Mouse (Mus musculus): ENCODE results near the gene Slc6a12. TPM values are rescaled to one million over a fixed set of nuclear protein-coding genes. Genes with fewer than 3 reads are reported as not detected.

Gene Slc6a12
- polyA plus RNA-seq, 1 experiment from 2014 or later = not detected

DNA sequence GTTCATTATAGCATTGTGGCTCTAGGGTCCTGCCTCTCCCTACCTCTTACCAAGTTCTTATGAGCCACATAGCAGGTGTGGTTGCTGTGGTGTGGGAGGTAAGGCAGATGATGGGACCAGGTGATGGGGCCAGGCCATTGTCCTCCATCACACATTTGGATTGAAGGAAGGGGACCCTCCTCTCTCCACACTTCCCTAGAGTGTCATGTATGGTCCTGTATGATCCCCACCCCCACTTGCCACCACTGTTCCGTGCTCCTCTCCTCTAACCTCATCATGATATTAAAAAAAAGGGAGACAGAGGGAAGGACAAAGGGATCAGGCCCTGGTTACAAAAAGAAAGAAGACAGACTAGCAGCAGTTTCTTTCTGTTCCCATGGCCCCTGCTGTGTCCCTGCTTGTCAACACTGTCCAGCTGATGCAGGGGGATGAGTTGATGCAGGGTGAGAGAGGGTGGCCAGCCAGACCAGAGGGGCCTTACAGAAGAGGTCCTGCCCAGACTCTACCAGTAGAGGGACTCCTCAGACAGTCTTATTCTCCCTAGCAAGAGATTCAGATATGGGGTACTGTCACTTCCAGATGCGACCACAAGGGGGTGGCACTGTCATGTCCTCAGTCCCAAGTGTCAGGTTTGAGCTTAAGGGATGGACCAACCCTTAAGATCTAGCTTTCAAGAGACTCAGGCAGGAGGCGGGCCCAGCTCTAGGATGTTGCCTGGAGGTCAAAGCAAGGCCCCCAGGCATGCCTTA, 4.9 kb upstream of the Slc6a12 start:
- no peak overlapping the region for H3K27ac ChIP-seq (ENCODE audit: low read length)
- H3K27me3 ChIP-seq (ENCODE audit: control insufficient read depth, insufficient read depth, low read depth, low read length) = no peaks in the 10 kb centered on the region
- no peak overlapping the region for H3K9ac ChIP-seq (ENCODE audit: low read length)
- peak; percentile 64 for ATAC-seq (ENCODE audit: low read depth)
- H3K4me3 ChIP-seq (ENCODE audit: low read length) = no peak overlapping the region
- H3K4me1 ChIP-seq (replicated peaks; ENCODE audit: control insufficient read depth, insufficient read depth, low read length) = 0 out of 2 replicates have a peak, but pooled peaks cover 3% of the 10 kb centered on the region
- no peaks in the 10 kb centered on the region for H3K9me3 ChIP-seq (ENCODE audit: control insufficient read depth, low read length)
- H3K36me3 ChIP-seq (ENCODE audit: control insufficient read depth, insufficient read depth, low read length) = no peaks in the 10 kb centered on the region
- WGBS = 30% methylated on average over 3 of the region's 3 CpGs
- no peak overlapping the region for H3K4me2 ChIP-seq (ENCODE audit: low read depth, low read length)

DNA sequence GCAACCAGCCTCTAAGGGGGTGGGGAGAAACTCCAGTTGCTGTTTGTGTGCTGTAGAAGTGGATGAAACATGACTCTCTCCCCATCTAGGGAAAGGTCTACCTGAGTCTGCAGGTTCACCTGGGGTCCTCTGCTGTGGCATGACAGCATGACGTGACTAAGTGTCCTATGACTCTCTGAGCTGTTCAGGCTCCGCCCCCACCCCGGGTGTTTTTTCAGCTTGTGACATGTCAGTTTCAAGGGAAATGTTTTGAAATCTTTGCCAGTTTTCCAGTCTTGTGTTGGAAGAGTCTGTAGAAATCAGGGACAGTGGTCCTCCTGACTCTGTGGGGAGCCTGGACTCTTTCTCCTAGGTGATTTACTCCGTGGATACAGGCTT, 4.4 kb upstream of the Slc6a12 start:
- H3K4me2 ChIP-seq (ENCODE audit: low read depth, low read length) = no peak overlapping the region
- H3K27me3 ChIP-seq (ENCODE audit: control insufficient read depth, insufficient read depth, low read depth, low read length) = no peaks in the 10 kb centered on the region
- H3K9ac ChIP-seq (ENCODE audit: low read length) = no peak overlapping the region
- WGBS = 32% methylated on average over 4 of the region's 4 CpGs
- no peak overlapping the region for H3K27ac ChIP-seq (ENCODE audit: low read length)
- H3K36me3 ChIP-seq (ENCODE audit: control insufficient read depth, insufficient read depth, low read length) = no peaks in the 10 kb centered on the region
- 0 out of 2 replicates have a peak, but pooled peaks cover 3% of the 10 kb centered on the region for H3K4me1 ChIP-seq (replicated peaks; ENCODE audit: control insufficient read depth, insufficient read depth, low read length)
- H3K9me3 ChIP-seq (ENCODE audit: control insufficient read depth, low read length) = no peaks in the 10 kb centered on the region
- ATAC-seq (ENCODE audit: low read depth) = peak; percentile 7; the same call in 1 of the 2 replicates
- no peak overlapping the region for H3K4me3 ChIP-seq (ENCODE audit: low read length)

DNA sequence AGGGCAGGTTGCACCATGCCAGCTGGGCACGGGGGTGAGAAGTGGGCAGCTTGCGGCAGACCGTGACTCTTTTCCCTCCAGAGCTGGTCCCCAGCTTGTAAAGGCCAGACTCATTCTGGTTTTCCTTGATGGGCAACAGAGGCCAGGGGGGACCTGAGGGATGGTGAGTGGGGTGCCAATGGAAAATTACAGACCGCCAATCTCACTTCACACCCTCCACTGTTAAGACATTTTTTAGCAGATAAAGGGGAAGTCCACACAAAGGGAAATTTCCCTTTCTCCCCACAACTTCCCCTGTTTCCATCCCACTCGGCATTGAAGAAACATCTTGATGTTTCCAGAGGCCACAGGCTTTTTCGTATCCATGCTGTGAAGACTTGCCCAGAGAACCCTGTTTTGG, 1.2 kb upstream of the Slc6a12 start:
- no peak for ATAC-seq (ENCODE audit: low read depth)
- peaks cover 9% of the 10 kb centered on the region for H3K4me1 ChIP-seq (replicated peaks; ENCODE audit: control insufficient read depth, insufficient read depth, low read length)
- WGBS = 77% methylated on average over 6 of the region's 6 CpGs
- H3K9ac ChIP-seq (ENCODE audit: low read length) = no peak overlapping the region
- no peak overlapping the region for H3K4me2 ChIP-seq (ENCODE audit: low read depth, low read length)
- no peaks in the 10 kb centered on the region for H3K9me3 ChIP-seq (ENCODE audit: control insufficient read depth, low read length)
- no peak overlapping the region for H3K4me3 ChIP-seq (ENCODE audit: low read length)
- no peak overlapping the region for H3K27ac ChIP-seq (ENCODE audit: low read length)
- no peaks in the 10 kb centered on the region for H3K27me3 ChIP-seq (ENCODE audit: control insufficient read depth, insufficient read depth, low read depth, low read length)
- no peaks in the 10 kb centered on the region for H3K36me3 ChIP-seq (ENCODE audit: control insufficient read depth, insufficient read depth, low read length)

DNA sequence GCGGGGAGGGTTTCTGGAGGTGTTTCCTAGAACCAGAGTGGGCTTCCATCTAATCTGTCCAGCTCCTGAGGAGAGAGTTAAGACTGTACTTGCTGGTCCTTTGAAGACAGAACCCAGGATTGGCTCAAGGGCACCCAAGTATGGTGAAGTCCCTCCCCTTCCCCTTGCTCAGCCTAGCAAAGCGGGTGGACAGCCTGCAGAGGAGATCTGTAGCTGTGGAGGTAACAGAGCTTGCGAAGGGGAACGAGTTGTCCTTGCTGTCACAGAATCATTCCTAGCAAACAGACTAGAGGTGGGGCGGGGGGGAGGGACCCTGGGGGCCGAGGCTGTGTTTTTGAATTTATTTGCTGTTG, 871 bp downstream of the Slc6a12 start:
- Histone ChIP-seq H3K27ac (ENCODE audit: low read length) (no peak overlapping the region), H3K4me1 (replicated peaks; ENCODE audit: control insufficient read depth, insufficient read depth, low read length) (peaks cover 6% of the 10 kb centered on the region), H3K4me2 (ENCODE audit: low read depth, low read length) (no peak overlapping the region), H3K4me3 (ENCODE audit: low read length) (no peak overlapping the region), H3K9me3 (ENCODE audit: control insufficient read depth, low read length) (no peaks in the 10 kb centered on the region), H3K36me3 (ENCODE audit: control insufficient read depth, insufficient read depth, low read length) (no peaks in the 10 kb centered on the region), H3K9ac (ENCODE audit: low read length) (no peak overlapping the region), H3K27me3 (ENCODE audit: control insufficient read depth, insufficient read depth, low read depth, low read length) (no peaks in the 10 kb centered on the region)
- ATAC-seq (ENCODE audit: low read depth) = no peak
- 49% methylated on average over 6 of the region's 6 CpGs for WGBS

DNA sequence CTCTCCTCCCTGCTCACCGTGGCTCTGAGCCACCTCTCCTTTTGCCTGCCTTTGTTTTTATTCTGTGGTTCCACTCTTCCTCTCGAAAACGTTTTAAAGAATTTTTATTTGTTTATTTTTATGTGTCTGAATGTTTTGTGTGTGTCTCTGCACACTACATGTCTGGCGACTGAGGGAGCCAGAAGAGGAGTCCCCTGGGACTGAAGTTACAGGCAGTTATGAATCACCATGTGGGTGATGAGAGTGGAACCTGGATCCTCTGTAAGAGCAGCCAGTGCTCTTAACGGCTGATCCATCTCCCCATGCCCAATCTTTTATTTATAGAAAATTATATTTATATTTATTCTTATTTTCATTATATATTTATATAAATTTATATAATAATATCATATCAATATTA, 1.5 kb downstream of the Slc6a12 start:
- WGBS = 36% methylated on average over 5 of the region's 5 CpGs
- no peak for ATAC-seq (ENCODE audit: low read depth)

DNA sequence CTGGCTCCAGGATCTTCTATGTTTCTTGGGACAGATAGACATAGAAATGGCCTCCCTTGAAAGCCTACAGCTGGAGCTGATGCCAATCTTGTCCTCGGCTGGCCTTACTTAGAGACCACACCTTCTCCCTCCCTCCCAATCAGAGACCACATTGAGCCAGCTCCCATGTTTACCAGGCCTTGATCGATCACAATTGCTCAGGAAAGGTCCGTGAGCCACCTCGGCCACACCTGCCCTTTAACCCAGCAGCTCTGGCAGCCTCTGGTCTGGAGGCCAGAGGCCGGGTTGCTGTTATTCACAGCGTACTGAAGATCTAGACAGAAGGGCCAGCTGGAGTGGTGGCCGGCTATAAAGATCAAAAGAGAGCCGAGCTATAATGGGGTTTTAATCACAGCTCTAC, 3.6 kb downstream of the Slc6a12 start:
- H3K4me3 ChIP-seq (ENCODE audit: low read length) = no peak overlapping the region
- H3K4me1 ChIP-seq (replicated peaks; ENCODE audit: control insufficient read depth, insufficient read depth, low read length) = peaks cover 6% of the 10 kb centered on the region
- H3K9ac ChIP-seq (ENCODE audit: low read length) = no peak overlapping the region
- no peaks in the 10 kb centered on the region for H3K9me3 ChIP-seq (ENCODE audit: control insufficient read depth, low read length)
- H3K36me3 ChIP-seq (ENCODE audit: control insufficient read depth, insufficient read depth, low read length) = no peaks in the 10 kb centered on the region
- no peaks in the 10 kb centered on the region for H3K27me3 ChIP-seq (ENCODE audit: control insufficient read depth, insufficient read depth, low read depth, low read length)
- no peak overlapping the region for H3K27ac ChIP-seq (ENCODE audit: low read length)
- ATAC-seq (ENCODE audit: low read depth) = no peak
- no peak overlapping the region for H3K4me2 ChIP-seq (ENCODE audit: low read depth, low read length)
- 28% methylated on average over 8 of the region's 8 CpGs for WGBS

More for the DNA sequence above, 1.5 kb downstream of the Slc6a12 start:
- H3K9ac ChIP-seq (ENCODE audit: low read length) = no peak overlapping the region
- no peak overlapping the region for H3K4me2 ChIP-seq (ENCODE audit: low read depth, low read length)
- no peak overlapping the region for H3K27ac ChIP-seq (ENCODE audit: low read length)
- no peak overlapping the region for H3K4me3 ChIP-seq (ENCODE audit: low read length)
- no peaks in the 10 kb centered on the region for H3K27me3 ChIP-seq (ENCODE audit: control insufficient read depth, insufficient read depth, low read depth, low read length)
- no peaks in the 10 kb centered on the region for H3K9me3 ChIP-seq (ENCODE audit: control insufficient read depth, low read length)
- peaks cover 6% of the 10 kb centered on the region for H3K4me1 ChIP-seq (replicated peaks; ENCODE audit: control insufficient read depth, insufficient read depth, low read length)
- no peaks in the 10 kb centered on the region for H3K36me3 ChIP-seq (ENCODE audit: control insufficient read depth, insufficient read depth, low read length)

DNA sequence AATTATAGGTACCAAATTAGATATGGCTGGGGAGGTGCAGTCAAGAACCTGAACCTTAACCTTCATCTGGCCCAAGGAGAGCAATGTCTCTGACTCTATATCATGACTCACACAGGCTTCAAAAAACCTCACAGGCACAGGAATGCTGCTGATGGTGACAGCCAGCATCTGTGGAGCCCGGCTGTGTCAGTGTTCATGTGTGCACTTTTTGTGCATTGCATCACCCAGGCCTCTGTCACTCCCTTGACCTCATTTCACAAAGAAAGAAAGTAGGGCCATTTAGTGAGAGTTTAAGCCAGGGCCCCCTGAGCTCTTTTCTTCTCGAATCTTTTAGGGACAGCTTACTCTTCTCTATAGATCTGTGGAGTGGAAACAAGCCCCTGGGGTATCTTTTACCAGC, 9.4 kb downstream of the Slc6a12 start:
- Histone ChIP-seq H3K9ac (ENCODE audit: low read length) (no peak overlapping the region), H3K27me3 (ENCODE audit: control insufficient read depth, insufficient read depth, low read depth, low read length) (no peaks in the 10 kb centered on the region), H3K4me1 (replicated peaks; ENCODE audit: control insufficient read depth, insufficient read depth, low read length) (no peaks in the 10 kb centered on the region), H3K36me3 (ENCODE audit: control insufficient read depth, insufficient read depth, low read length) (no peaks in the 10 kb centered on the region), H3K27ac (ENCODE audit: low read length) (no peak overlapping the region), H3K4me2 (ENCODE audit: low read depth, low read length) (no peak overlapping the region), H3K9me3 (ENCODE audit: control insufficient read depth, low read length) (no peaks in the 10 kb centered on the region), H3K4me3 (ENCODE audit: low read length) (no peak overlapping the region)
- WGBS = 57% methylated on average over 2 of the region's 2 CpGs
- no peak for ATAC-seq (ENCODE audit: low read depth)

DNA sequence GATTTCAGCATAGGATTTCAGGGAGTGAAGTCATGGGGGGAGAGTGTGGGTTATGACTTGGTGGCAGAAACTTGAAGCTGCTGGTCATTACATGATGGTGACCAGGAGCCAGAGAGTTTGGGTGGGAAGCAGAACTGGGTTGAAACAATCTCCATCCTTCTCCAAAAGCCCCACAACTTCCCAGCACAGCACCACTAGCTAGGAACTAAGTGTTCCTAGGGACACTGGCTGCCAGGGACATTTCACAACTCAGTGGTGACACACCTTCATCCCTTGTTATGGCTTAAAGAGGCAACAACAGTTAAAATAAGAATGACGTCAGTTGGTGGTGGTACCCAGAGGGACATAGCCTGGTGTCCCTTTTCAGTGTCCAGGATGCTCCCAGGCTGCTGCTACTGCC, 13.2 kb downstream of the Slc6a12 start:
- Histone ChIP-seq H3K27ac (ENCODE audit: low read length) (no peak overlapping the region), H3K4me2 (ENCODE audit: low read depth, low read length) (no peak overlapping the region), H3K9me3 (ENCODE audit: control insufficient read depth, low read length) (no peaks in the 10 kb centered on the region), H3K27me3 (ENCODE audit: control insufficient read depth, insufficient read depth, low read depth, low read length) (no peaks in the 10 kb centered on the region), H3K36me3 (ENCODE audit: control insufficient read depth, insufficient read depth, low read length) (no peaks in the 10 kb centered on the region), H3K9ac (ENCODE audit: low read length) (no peak overlapping the region), H3K4me1 (replicated peaks; ENCODE audit: control insufficient read depth, insufficient read depth, low read length) (no peaks in the 10 kb centered on the region), H3K4me3 (ENCODE audit: low read length) (no peak overlapping the region)
- 78% methylated on average over 1 of the region's 1 CpGs for WGBS
- no peak for ATAC-seq (ENCODE audit: low read depth)

DNA sequence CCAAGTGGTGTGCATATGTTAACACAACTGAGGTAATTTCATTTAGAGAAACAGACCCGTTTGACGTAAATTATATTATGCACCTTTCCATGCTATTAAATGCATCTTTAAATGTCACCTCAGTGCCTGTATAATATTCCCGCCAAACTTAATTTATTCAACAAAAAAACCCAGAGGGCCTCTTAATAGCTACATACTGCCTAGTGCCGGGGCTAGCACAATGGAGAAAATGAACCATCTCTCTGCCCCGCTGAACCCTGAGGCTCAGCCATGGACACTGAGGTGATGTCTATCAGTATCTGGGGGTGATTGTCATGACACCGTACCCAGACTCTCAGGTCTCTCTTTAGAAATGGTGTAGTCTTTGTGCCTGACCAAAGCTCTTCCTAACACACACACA, 14.4 kb downstream of the Slc6a12 start:
- Histone ChIP-seq H3K4me3 (ENCODE audit: low read length) (no peak overlapping the region), H3K9me3 (ENCODE audit: control insufficient read depth, low read length) (no peaks in the 10 kb centered on the region), H3K9ac (ENCODE audit: low read length) (no peak overlapping the region), H3K27me3 (ENCODE audit: control insufficient read depth, insufficient read depth, low read depth, low read length) (no peaks in the 10 kb centered on the region), H3K4me1 (replicated peaks; ENCODE audit: control insufficient read depth, insufficient read depth, low read length) (no peaks in the 10 kb centered on the region), H3K27ac (ENCODE audit: low read length) (no peak overlapping the region), H3K36me3 (ENCODE audit: control insufficient read depth, insufficient read depth, low read length) (no peaks in the 10 kb centered on the region), H3K4me2 (ENCODE audit: low read depth, low read length) (no peak overlapping the region)
- ATAC-seq (ENCODE audit: low read depth) = no peak
- 84% methylated on average over 6 of the region's 6 CpGs for WGBS

DNA sequence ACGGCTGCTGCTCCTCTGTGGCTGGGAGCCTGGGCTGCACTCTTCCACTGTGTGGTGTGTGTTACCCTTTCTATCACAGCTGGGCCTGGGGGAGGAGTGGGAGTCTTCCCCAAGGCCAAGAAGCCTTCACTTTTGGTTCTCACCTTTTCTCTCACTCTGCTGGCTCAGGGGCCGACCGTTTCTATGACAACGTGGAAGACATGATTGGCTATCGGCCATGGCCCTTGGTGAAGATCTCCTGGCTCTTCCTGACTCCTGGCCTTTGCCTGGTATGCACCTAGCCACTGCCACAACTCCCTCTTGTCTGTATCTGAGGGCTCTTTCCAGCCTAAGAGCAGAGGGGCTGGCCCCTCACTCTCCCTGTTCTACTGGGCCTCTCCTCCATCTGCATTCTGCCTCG, 20.2 kb downstream of the Slc6a12 start:
- no peak for ATAC-seq (ENCODE audit: low read depth)
- H3K4me3 ChIP-seq (ENCODE audit: low read length) = no peak overlapping the region

More for the DNA sequence above, 20.2 kb downstream of the Slc6a12 start:
- H3K4me2 ChIP-seq (ENCODE audit: low read depth, low read length) = no peak overlapping the region
- H3K9ac ChIP-seq (ENCODE audit: low read length) = no peak overlapping the region
- H3K4me1 ChIP-seq (replicated peaks; ENCODE audit: control insufficient read depth, insufficient read depth, low read length) = no peaks in the 10 kb centered on the region
- H3K9me3 ChIP-seq (ENCODE audit: control insufficient read depth, low read length) = no peaks in the 10 kb centered on the region
- no peaks in the 10 kb centered on the region for H3K27me3 ChIP-seq (ENCODE audit: control insufficient read depth, insufficient read depth, low read depth, low read length)
- H3K36me3 ChIP-seq (ENCODE audit: control insufficient read depth, insufficient read depth, low read length) = no peaks in the 10 kb centered on the region
- WGBS = 58% methylated on average over 6 of the region's 6 CpGs
- no peak overlapping the region for H3K27ac ChIP-seq (ENCODE audit: low read length)

Data from lung, embryonic 16.5 days (tissue).